Mouse (Mus musculus) embryonic fibroblast, embryonic 13.5 days (primary cell): ENCODE results near the gene Farp1. TPM values are rescaled to one million over a fixed set of nuclear protein-coding genes. Genes with fewer than 3 reads are reported as not detected.

Experiments used
- H3K27ac ChIP-seq: 2 replicates; pipeline ENCODE4 v1.5.1; 2012; ENCODE audit warnings: low read length, control low read depth, inconsistent platforms; ENCODE audit not compliant: insufficient read depth
- H3K4me1 ChIP-seq: 2 replicates; pipeline ENCODE4 v1.6.1; 2011; ENCODE audit warnings: low read length; ENCODE audit not compliant: control insufficient read depth, insufficient read depth
- H3K4me3 ChIP-seq: 2 replicates; pipeline ENCODE4 v1.5.1; 2011; ENCODE audit warnings: mild to moderate bottlenecking, control low read depth, low read length; ENCODE audit not compliant: insufficient read depth
- CTCF ChIP-seq: IDR thresholded peaks from 2 replicates; pipeline ENCODE4 v1.5.1; 2011; ENCODE audit warnings: mild to moderate bottlenecking, control low read depth, low read length, moderate library complexity, borderline replicate concordance; ENCODE audit not compliant: insufficient read depth
- POLR2A ChIP-seq: IDR thresholded peaks from 2 replicates; pipeline ENCODE4 v1.6.1; 2011; ENCODE audit warnings: low read depth, mild to moderate bottlenecking, control low read depth, low read length, moderate library complexity
- polyA plus RNA-seq: library from polyadenylated mRNA; stranded (reverse); fragments of >200 nt; gene quantifications from 2 replicates; pipeline ENCODE4 v1.2.4, GENCODE M21; 2011; ENCODE audit warnings: low read depth; ENCODE audit not compliant: missing spikeins, insufficient read length

The Farp1 gene
- polyA plus RNA-seq, 1 experiment = 142 TPM

- Histone ChIP-seq H3K27ac (no peak overlapping the region), H3K4me3 (no peak overlapping the region), H3K4me1 (peaks cover 7% of the 10 kb centered on the region)
- TF ChIP-seq POLR2A = no peak
- TF ChIP-seq CTCF = no peak
Observed at GRCm38 (mm10) chr14:121074197-121074734, 39.3 kb downstream of the Farp1 start.

GRCm38 (mm10) chr14:121080739-121081138 lies 45.7 kb downstream of the Farp1 start:
- no peak overlapping the region for H3K4me3 ChIP-seq
- H3K4me1 ChIP-seq = peaks cover 8% of the 10 kb centered on the region; the same call in 1 of the 2 replicates
- TF ChIP-seq CTCF = no peak
- no peak for TF ChIP-seq POLR2A
- no peak overlapping the region for H3K27ac ChIP-seq

DNA sequence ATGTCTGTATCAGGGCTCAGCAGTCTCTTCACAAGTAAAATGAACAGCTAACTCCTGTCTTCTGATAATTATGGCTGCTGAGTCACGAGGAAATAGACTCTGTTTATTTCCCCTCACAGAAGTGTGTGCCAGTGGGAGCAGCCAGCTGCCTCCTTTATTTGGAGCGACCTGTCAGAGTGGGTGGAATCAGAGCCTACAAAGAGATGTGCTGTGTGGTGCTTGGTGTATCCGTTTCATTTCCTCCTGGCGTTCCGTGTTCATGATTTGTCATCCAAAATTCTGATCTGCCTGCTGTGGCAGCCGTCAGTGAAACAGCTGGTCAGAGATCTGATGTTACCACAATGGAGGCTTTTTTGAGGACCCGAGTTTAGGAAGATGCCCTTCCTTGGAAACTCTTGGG lies 47.3 kb downstream of the Farp1 start:
- Histone ChIP-seq H3K27ac (peak overlapping the region; percentile 62), H3K4me3 (no peak overlapping the region), H3K4me1 (peaks cover 5% of the 10 kb centered on the region; the same call in 1 of the 2 replicates)
- TF ChIP-seq POLR2A (no peak), CTCF (no peak)

DNA sequence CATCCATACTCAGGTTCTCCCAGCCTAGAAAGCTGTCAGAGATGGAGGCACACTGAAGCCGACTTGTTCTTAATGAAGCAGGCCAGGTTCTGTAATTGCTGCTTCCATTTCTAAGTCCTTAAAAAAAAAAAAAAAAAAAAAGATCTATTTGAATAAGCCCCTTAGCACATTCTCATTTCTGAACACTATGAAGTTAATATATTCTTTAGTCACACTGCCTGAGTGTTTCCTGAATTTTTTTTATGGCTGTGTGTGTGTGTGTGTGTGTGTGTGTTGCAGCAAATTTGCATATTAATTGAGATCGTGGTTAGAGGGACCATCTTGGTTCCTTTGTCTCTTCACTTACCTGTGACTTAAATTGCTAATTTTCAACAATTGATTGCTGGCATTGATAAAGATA lies 47.8 kb downstream of the Farp1 start:
- TF ChIP-seq POLR2A = no peak
- no peak for TF ChIP-seq CTCF
- H3K4me1 ChIP-seq = peaks cover 5% of the 10 kb centered on the region; the same call in 1 of the 2 replicates
- H3K27ac ChIP-seq = peak overlapping the region; percentile 62
- no peak overlapping the region for H3K4me3 ChIP-seq

- TF ChIP-seq POLR2A (no peak), CTCF (no peak)
- Histone ChIP-seq H3K4me3 (no peak overlapping the region), H3K4me1 (peaks cover 5% of the 10 kb centered on the region; the same call in 1 of the 2 replicates), H3K27ac (no peak overlapping the region)
Observed at GRCm38 (mm10) chr14:121083352-121083751, 48.4 kb downstream of the Farp1 start.

DNA sequence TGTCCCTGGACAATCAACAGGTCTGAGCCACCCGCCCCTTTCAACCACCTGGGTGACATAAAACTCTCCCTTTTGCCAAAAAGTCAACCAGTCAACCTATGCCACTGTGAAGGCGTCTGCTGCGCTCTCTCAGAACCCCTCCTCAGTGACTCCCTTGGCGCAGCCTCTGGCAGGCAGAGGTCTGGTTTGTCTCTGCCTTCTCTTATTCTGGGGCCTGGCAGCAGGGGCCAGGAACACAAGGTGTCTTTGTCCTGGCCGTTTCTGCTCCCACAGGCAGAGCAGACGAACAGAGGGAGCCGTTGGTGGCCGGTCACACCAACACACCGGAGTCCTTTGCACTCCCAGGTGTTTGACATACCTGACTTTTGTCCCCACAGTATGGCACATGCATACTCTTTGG lies 57.5 kb downstream of the Farp1 start:
- H3K4me1 ChIP-seq = peaks cover 13% of the 10 kb centered on the region
- H3K4me3 ChIP-seq = no peak overlapping the region
- H3K27ac ChIP-seq = no peak overlapping the region
- no peak for TF ChIP-seq POLR2A
- TF ChIP-seq CTCF = no peak

GRCm38 (mm10) chr14:121093860-121094259 lies 58.9 kb downstream of the Farp1 start:
- TF ChIP-seq POLR2A (no peak), CTCF (no peak)
- no peak overlapping the region for H3K4me3 ChIP-seq
- H3K4me1 ChIP-seq = peaks cover 24% of the 10 kb centered on the region
- no peak overlapping the region for H3K27ac ChIP-seq

DNA sequence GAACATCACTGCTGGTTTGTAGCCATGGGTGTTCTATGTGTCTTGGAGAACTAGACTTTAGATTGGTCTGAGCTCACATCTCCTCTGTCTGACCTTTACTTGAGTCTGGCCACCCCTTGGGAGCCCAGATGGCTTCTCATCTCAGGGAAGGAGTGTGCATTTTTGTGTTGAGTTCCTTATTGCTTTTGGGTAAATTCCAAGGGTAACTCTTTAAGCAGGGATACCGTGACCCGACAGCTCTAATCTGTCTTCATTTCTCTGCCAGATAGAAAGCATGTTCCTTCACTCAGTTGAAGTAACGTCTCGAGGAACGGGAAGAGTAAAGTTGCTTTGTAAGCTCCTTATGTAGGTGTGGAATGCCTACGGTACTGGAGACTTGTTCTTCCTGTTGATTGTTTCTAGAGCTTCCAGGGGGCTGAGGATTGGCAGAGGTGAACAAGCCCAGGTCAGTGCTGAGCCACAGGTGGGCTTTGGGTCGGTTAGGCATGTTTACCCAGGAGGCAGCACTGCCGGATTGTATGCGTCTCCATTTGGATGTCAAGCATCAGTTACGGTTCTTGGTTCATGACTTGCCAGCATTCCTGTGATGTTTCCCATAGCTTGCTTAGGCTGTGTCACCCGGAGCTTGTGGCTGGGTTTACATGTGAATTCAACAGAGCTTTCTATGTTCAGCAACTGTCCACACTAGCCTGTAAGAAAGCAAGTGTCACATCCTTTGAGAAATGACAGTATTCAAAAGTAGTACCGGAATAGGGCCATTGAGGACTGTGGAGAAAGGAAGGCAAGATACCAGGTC lies 62.8 kb downstream of the Farp1 start:
- TF ChIP-seq CTCF (no peak), POLR2A (no peak)
- Histone ChIP-seq H3K27ac (peak overlapping the region; percentile 80), H3K4me1 (peaks cover 43% of the 10 kb centered on the region), H3K4me3 (no peak overlapping the region)

DNA sequence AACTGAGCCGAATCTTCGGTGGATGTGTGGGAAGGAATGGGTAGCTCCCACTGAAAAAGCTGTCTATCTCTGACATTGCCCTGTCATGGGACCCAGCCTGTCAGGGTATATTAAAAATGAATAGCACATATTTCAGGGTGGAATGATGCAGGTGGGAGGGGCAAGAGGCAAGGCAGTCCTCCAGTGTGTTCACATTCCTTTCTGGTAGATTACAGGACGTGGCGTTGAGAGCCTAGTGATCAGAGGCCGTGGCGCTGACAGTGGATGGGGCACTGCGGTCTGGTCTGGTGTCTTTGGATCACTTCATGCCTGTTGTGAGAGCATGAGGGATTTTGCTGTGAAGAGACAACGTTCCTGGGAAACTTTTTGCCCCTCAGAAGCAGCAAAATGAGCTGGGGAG lies 64.1 kb downstream of the Farp1 start:
- H3K27ac ChIP-seq = peak overlapping the region; percentile 80

DNA sequence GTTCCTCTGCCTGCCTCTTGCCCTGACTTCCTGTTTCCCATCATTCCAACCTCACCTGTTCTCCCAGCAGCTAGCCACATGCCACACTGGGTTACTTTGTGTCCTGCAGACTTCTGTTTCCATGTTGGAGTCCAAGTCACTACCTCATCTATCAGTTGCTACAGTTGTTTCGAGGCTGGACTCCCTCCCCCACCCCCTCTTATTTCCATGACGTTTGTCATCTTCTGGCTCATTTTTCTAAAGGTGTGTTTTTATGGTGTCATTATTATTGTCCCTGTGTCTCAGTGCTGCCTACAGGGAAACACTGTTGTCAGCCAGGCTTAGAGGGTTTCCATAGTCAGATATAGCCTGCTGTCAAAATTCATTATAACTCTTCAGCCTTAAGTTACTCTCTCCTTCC lies 64.9 kb downstream of the Farp1 start:
- no peak for TF ChIP-seq POLR2A
- Histone ChIP-seq H3K4me1 (peaks cover 41% of the 10 kb centered on the region), H3K27ac (no peak overlapping the region), H3K4me3 (no peak overlapping the region)

More for the DNA sequence above, 64.1 kb downstream of the Farp1 start:
- no peak for TF ChIP-seq CTCF
- TF ChIP-seq POLR2A = no peak
- H3K4me1 ChIP-seq = peaks cover 40% of the 10 kb centered on the region
- H3K4me3 ChIP-seq = no peak overlapping the region
